Comparison of ENCODE assay signal across 13 mouse cellular contexts in the genomic region with DNA sequence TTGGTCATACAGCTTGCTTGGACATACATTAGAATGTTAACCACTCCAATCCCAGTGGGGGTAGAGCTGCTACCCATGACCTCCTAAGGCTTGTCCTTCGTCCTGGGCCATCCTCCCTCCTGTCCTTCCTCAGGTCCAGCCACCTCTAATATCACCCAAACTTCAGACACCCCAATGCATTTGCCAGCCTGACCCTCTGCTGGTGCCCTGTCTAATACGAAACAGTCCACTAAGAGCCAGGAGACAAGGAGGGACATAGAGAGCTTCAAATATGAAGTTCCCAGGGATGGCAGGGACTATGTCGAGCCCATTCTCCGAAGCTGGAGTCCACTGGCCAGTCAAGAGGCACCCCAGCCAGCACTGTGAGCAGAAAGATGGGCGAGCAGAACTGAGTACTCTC. TPM values are rescaled to one million over a fixed set of nuclear protein-coding genes. Genes with fewer than 3 reads are reported as not detected.
DNase-seq lines count a peak whose midpoint lies in the region; ATAC-seq and TF ChIP-seq lines count a peak whose summit lies in the region.
"Had no signal": no experiment of that assay in that cellular context is flagged by ENCODE, and none has a peak within 500 bp of the region (broad histone marks: within the 10 kb centered on the region; RNA-seq: fewer than 3 reads in every experiment).

No protein-coding gene starts in this region.

- no peak overlapping the region for H3K27ac ChIP-seq in forebrain, embryonic 12.5 days
- no peak overlapping the region for H3K27ac ChIP-seq in forebrain, embryonic 16.5 days (ENCODE audit: low read length)
- no peak overlapping the region for H3K27ac ChIP-seq in lung, embryonic 15.5 days
- H3K27ac ChIP-seq in intestine, postnatal 0 days (ENCODE audit: low read depth, low read length): no peak overlapping the region
- H3K27ac ChIP-seq in stomach, embryonic 15.5 days: no peak overlapping the region

- peaks cover 15% of the 10 kb centered on the region for H3K27me3 ChIP-seq in forebrain, embryonic 12.5 days
- no peaks in the 10 kb centered on the region for H3K27me3 ChIP-seq in forebrain, embryonic 16.5 days (replicated peaks; ENCODE audit: control insufficient read depth, insufficient read depth, low read length)
- no peaks in the 10 kb centered on the region for H3K27me3 ChIP-seq in lung, embryonic 15.5 days
- H3K27me3 ChIP-seq in intestine, postnatal 0 days (replicated peaks; ENCODE audit: control insufficient read depth, insufficient read depth, low read length): 0 out of 2 replicates have a peak, but pooled peaks cover 4% of the 10 kb centered on the region
- no peaks in the 10 kb centered on the region for H3K27me3 ChIP-seq in stomach, embryonic 15.5 days (replicated peaks)

- H3K4me2 ChIP-seq in forebrain, embryonic 12.5 days: peak overlapping the region; percentile 97
- no peak overlapping the region for H3K4me2 ChIP-seq in forebrain, embryonic 16.5 days (ENCODE audit: low read length)
- H3K4me2 ChIP-seq in lung, embryonic 15.5 days: peak overlapping the region; percentile 94
- peak overlapping the region; percentile 98; the same call in 1 of the 2 replicates for H3K4me2 ChIP-seq in intestine, postnatal 0 days (replicated peaks; ENCODE audit: low read depth)
- H3K4me2 ChIP-seq in stomach, embryonic 15.5 days: peak overlapping the region; percentile 99

- TF ChIP-seq CTCF in intestine, postnatal 0 days (IDR thresholded peaks at IDR 0.05; ENCODE audit: low read depth): no peak

- WGBS in forebrain, embryonic 12.5 days: 87% methylated on average over 5 of the region's 5 CpGs
- WGBS in forebrain, embryonic 16.5 days: 85% methylated on average over 5 of the region's 5 CpGs
- 80% methylated on average over 5 of the region's 5 CpGs for WGBS in lung, embryonic 15.5 days
- WGBS in intestine, postnatal 0 days: 89% methylated on average over 5 of the region's 5 CpGs
- 82% methylated on average over 5 of the region's 5 CpGs for WGBS in stomach, embryonic 15.5 days

- no peak overlapping the region for H3K9ac ChIP-seq in forebrain, embryonic 12.5 days
- no peak overlapping the region for H3K9ac ChIP-seq in forebrain, embryonic 16.5 days (replicated peaks; ENCODE audit: low read depth, low read length)
- no peak overlapping the region for H3K9ac ChIP-seq in lung, embryonic 15.5 days
- no peak overlapping the region for H3K9ac ChIP-seq in intestine, postnatal 0 days (ENCODE audit: low read depth, low read length)
- no peak overlapping the region for H3K9ac ChIP-seq in stomach, embryonic 15.5 days

- H3K4me3 ChIP-seq in forebrain, embryonic 12.5 days (replicated peaks): no peak overlapping the region
- no peak overlapping the region for H3K4me3 ChIP-seq in forebrain, embryonic 16.5 days (replicated peaks; ENCODE audit: low read length)
- H3K4me3 ChIP-seq in lung, embryonic 15.5 days: peak overlapping the region; percentile 61
- H3K4me3 ChIP-seq in intestine, postnatal 0 days (ENCODE audit: low read depth, low read length): no peak overlapping the region
- H3K4me3 ChIP-seq in stomach, embryonic 15.5 days (replicated peaks): no peak overlapping the region

- no peaks in the 10 kb centered on the region for H3K36me3 ChIP-seq in forebrain, embryonic 12.5 days (replicated peaks)
- no peaks in the 10 kb centered on the region for H3K36me3 ChIP-seq in forebrain, embryonic 16.5 days (ENCODE audit: control insufficient read depth, insufficient read depth)
- H3K36me3 ChIP-seq in lung, embryonic 15.5 days: no peaks in the 10 kb centered on the region
- no peaks in the 10 kb centered on the region for H3K36me3 ChIP-seq in intestine, postnatal 0 days (ENCODE audit: control insufficient read depth, insufficient read depth)
- no peaks in the 10 kb centered on the region for H3K36me3 ChIP-seq in stomach, embryonic 15.5 days

- no peak for DNase-seq in lung, postnatal 14 days
- DNase-seq in left cerebral cortex, adult 11 months (ENCODE audit: low spot score): no peak
- DNase-seq: layer of hippocampus, adult 9-11 months; lung, adult 18-20 months had no signal

- H3K4me1 ChIP-seq in forebrain, embryonic 12.5 days: peaks cover 22% of the 10 kb centered on the region
- H3K4me1 ChIP-seq in forebrain, embryonic 16.5 days (replicated peaks; ENCODE audit: control insufficient read depth, insufficient read depth, low read length): peaks cover 10% of the 10 kb centered on the region
- peaks cover 33% of the 10 kb centered on the region for H3K4me1 ChIP-seq in lung, embryonic 15.5 days
- H3K4me1 ChIP-seq in intestine, postnatal 0 days (replicated peaks; ENCODE audit: control insufficient read depth, insufficient read depth, low read length): no peaks in the 10 kb centered on the region; the same call in 1 of the 2 replicates
- H3K4me1 ChIP-seq in stomach, embryonic 15.5 days: peaks cover 12% of the 10 kb centered on the region; the same call in 1 of the 2 replicates

- no peaks in the 10 kb centered on the region for H3K9me3 ChIP-seq in forebrain, embryonic 12.5 days
- H3K9me3 ChIP-seq in forebrain, embryonic 16.5 days (ENCODE audit: control insufficient read depth, low read length): no peaks in the 10 kb centered on the region
- H3K9me3 ChIP-seq in lung, embryonic 15.5 days: no peaks in the 10 kb centered on the region
- H3K9me3 ChIP-seq in intestine, postnatal 0 days (ENCODE audit: control insufficient read depth): no peaks in the 10 kb centered on the region
- H3K9me3 ChIP-seq in stomach, embryonic 15.5 days: no peaks in the 10 kb centered on the region

- ATAC-seq in forebrain, embryonic 12.5 days (ENCODE audit: low FRiP score): no peak
- ATAC-seq in forebrain, embryonic 16.5 days: no peak
- ATAC-seq in lung, embryonic 15.5 days (ENCODE audit: borderline replicate concordance, extremely low read depth, low FRiP score, low TSS enrichment): no peak
- no peak for ATAC-seq in intestine, postnatal 0 days
- ATAC-seq in stomach, embryonic 15.5 days (ENCODE audit: insufficient read depth, low FRiP score, low read depth): no peak; the same call in 1 of the 2 replicates
- no peak for ATAC-seq in megakaryocyte progenitor cell, adult 5-6 weeks (replicated peaks; ENCODE audit: poor library complexity)

RNA-seq across cellular contexts. Expression of gene Lrrfip1, which starts 0.9 kb away (rescaled TPM):
- polyA plus RNA-seq in forebrain, embryonic 12.5 days (2016; fragmentation: Nextera tagmentation; extraction: Ambion mirVana): 19.6 and 19.9 TPM in 2 replicates
- 45.3 and 48.5 TPM in 2 replicates for polyA plus RNA-seq in forebrain, embryonic 16.5 days (2015; fragmentation: Nextera tagmentation; extraction: Ambion mirVana)
- 54.8 and 60.6 TPM in 2 replicates for polyA plus RNA-seq in lung, embryonic 15.5 days (2015; fragmentation: Nextera tagmentation; extraction: Ambion mirVana)
- 79.2 and 85.3 TPM in 2 replicates for polyA plus RNA-seq in intestine, postnatal 0 days (2015; fragmentation: Nextera tagmentation; extraction: Ambion mirVana)
- 64.9 and 65.4 TPM in 2 replicates for polyA plus RNA-seq in stomach, embryonic 15.5 days (2015; fragmentation: Nextera tagmentation; extraction: Ambion mirVana)
- 70.8 and 70.9 TPM in 2 replicates for total RNA-seq in megakaryocyte progenitor cell, adult 5-6 weeks (2015)
- 121 and 127 TPM in 2 replicates for total RNA-seq in megakaryocyte progenitor cell, adult 5-6 weeks (2017)

RNA-seq across cellular contexts. Expression of gene Rab17, which starts 28.2 kb away (rescaled TPM):
- 0.21 TPM in 1 of 2 replicates, not detected in the other for polyA plus RNA-seq in forebrain, embryonic 12.5 days (2016; fragmentation: Nextera tagmentation; extraction: Ambion mirVana)
- 0.27 and 0.43 TPM in 2 replicates for polyA plus RNA-seq in forebrain, embryonic 16.5 days (2015; fragmentation: Nextera tagmentation; extraction: Ambion mirVana)
- 3.1 and 3.8 TPM in 2 replicates for polyA plus RNA-seq in lung, embryonic 15.5 days (2015; fragmentation: Nextera tagmentation; extraction: Ambion mirVana)
- polyA plus RNA-seq in intestine, postnatal 0 days (2015; fragmentation: Nextera tagmentation; extraction: Ambion mirVana): 75.4 and 93.3 TPM in 2 replicates
- 9.5 and 14.2 TPM in 2 replicates for polyA plus RNA-seq in stomach, embryonic 15.5 days (2015; fragmentation: Nextera tagmentation; extraction: Ambion mirVana)
- total RNA-seq in megakaryocyte progenitor cell, adult 5-6 weeks (2015): 0.69 and 1.0 TPM in 2 replicates
- 2.3 and 3.0 TPM in 2 replicates for total RNA-seq in megakaryocyte progenitor cell, adult 5-6 weeks (2017)
- total RNA-seq: MEL had no signal
- polyA plus RNA-seq: cerebellum, adult 2 months had no signal

RNA-seq across cellular contexts. Expression of gene Prlh, which starts 44.7 kb away (rescaled TPM):
- not detected in 2 replicates for polyA plus RNA-seq in forebrain, embryonic 12.5 days (2016; fragmentation: Nextera tagmentation; extraction: Ambion mirVana)
- polyA plus RNA-seq in forebrain, embryonic 16.5 days (2015; fragmentation: Nextera tagmentation; extraction: Ambion mirVana): not detected in 2 replicates
- not detected in 2 replicates for polyA plus RNA-seq in lung, embryonic 15.5 days (2015; fragmentation: Nextera tagmentation; extraction: Ambion mirVana)
- not detected in 2 replicates for polyA plus RNA-seq in intestine, postnatal 0 days (2015; fragmentation: Nextera tagmentation; extraction: Ambion mirVana)
- not detected in 2 replicates for polyA plus RNA-seq in stomach, embryonic 15.5 days (2015; fragmentation: Nextera tagmentation; extraction: Ambion mirVana)
- total RNA-seq in megakaryocyte progenitor cell, adult 5-6 weeks (2015): not detected in 2 replicates
- not detected in 2 replicates for total RNA-seq in megakaryocyte progenitor cell, adult 5-6 weeks (2017)
- total RNA-seq: MEL had no signal
- polyA plus RNA-seq: neural tube, embryonic 11.5 days had no signal
